Mouse (Mus musculus) heart, embryonic 13.5 days (tissue): ENCODE data around the gene Iqgap3. TPM values are rescaled to one million over a fixed set of nuclear protein-coding genes. Genes with fewer than 3 reads are reported as not detected.
A peak's percentile ranks its signal among the peaks of the same experiment; 100 is the strongest.

Source experiments
- ATAC-seq: fragments of 200-750 bp; cut with Nextera tagmentation; 2 replicates; pipeline ENCODE4 v1.8.0; 2017; ENCODE audit warnings: moderate TSS enrichment; ENCODE audit not compliant: insufficient number of reproducible peaks, low FRiP score, low TSS enrichment; ENCODE audit errors: extremely low read depth
- H3K27ac ChIP-seq: fragments of 300-500 bp; sonication (generic); replicated peaks from 2 replicates; pipeline ENCODE4 v1.5.1; 2015; ENCODE audit warnings: moderate library complexity, mild to moderate bottlenecking, inconsistent platforms
- H3K27me3 ChIP-seq: fragments of 300-500 bp; sonication (generic); replicated peaks from 2 replicates; pipeline ENCODE4 v1.6.1; 2015; ENCODE audit warnings: mild to moderate bottlenecking, inconsistent platforms
- H3K36me3 ChIP-seq: fragments of 300-500 bp; sonication (generic); 2 replicates; pipeline ENCODE4 v1.6.1; 2015; ENCODE audit warnings: mild to moderate bottlenecking, inconsistent platforms
- H3K4me1 ChIP-seq: fragments of 300-500 bp; sonication (generic); 2 replicates; pipeline ENCODE4 v1.6.1; 2015; ENCODE audit warnings: inconsistent platforms
- H3K4me2 ChIP-seq: fragments of 300-500 bp; sonication (generic); 2 replicates; pipeline ENCODE4 v1.6.1; 2015; ENCODE audit warnings: inconsistent platforms, mild to moderate bottlenecking, moderate library complexity
- H3K4me3 ChIP-seq: fragments of 300-500 bp; sonication (generic); 2 replicates; pipeline ENCODE4 v1.5.1; 2015; ENCODE audit warnings: moderate library complexity, mild to moderate bottlenecking, inconsistent platforms
- H3K9ac ChIP-seq: fragments of 300-500 bp; sonication (generic); 2 replicates; pipeline ENCODE4 v1.6.1; 2015; ENCODE audit warnings: inconsistent platforms, mild to moderate bottlenecking, moderate library complexity
- H3K9me3 ChIP-seq: fragments of 300-500 bp; sonication (generic); 2 replicates; pipeline ENCODE4 v1.6.1; 2016; ENCODE audit warnings: inconsistent platforms
- WGBS: fragments of 180-500 bp; shearing (Covaris S2); methylation state at CpG from one replicate; pipeline ENCODE4 v1.1.7; 2015; ENCODE audit warnings: mixed read lengths; 5-methylcytosine and 5-hydroxymethylcytosine counted together
- polyA plus RNA-seq: library from polyadenylated mRNA; unstranded; fragments of >200 nt; fragmentation: Nextera tagmentation; extraction: Ambion mirVana; gene quantifications from 2 replicates; pipeline ENCODE4 v1.2.1, GENCODE M21; 2015

Gene Iqgap3
- polyA plus RNA-seq, 1 experiment from 2014 or later: 24.2 TPM

- Histone ChIP-seq H3K4me1 (peaks cover 28% of the 10 kb centered on the region), H3K36me3 (peaks cover 2% of the 10 kb centered on the region; the same call in 1 of the 2 replicates), H3K9ac (no peak overlapping the region), H3K27ac (peak overlapping the region; percentile 58; the same call in 1 of the 2 replicates), H3K9me3 (no peaks in the 10 kb centered on the region), H3K4me2 (no peak overlapping the region), H3K27me3 (no peaks in the 10 kb centered on the region), H3K4me3 (no peak overlapping the region)
- ATAC-seq: no peak
- 86% methylated on average over 7 of the region's 7 CpGs for WGBS
Observed at GRCm38 (mm10) chr3:88126181-88126580, 44.4 kb downstream of the Iqgap3 start.

DNA sequence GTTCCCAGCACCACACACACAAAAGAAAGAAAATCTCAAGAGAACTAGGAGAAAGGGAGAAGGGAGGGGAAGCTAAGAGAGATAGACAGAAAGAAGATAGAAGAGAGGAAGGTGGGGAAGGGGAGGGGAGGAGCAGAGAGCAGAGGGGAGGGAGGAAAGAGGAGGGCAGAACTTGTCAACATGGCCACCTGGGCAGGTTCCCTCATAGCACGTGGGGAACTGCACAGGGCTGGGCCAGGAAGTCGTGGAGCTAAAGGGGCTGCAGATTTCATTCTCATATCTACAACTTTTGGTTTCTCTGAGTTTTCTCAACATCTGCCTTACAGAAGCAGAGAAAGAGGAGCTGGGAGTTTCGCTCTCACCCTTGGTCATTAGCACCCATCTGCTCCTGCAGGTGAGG, 45.9 kb downstream of the Iqgap3 start:
- H3K27ac ChIP-seq: no peak overlapping the region
- peaks cover 27% of the 10 kb centered on the region for H3K4me1 ChIP-seq
- WGBS: 52% methylated on average over 3 of the region's 3 CpGs
- no peaks in the 10 kb centered on the region for H3K36me3 ChIP-seq
- H3K27me3 ChIP-seq: no peaks in the 10 kb centered on the region
- H3K9ac ChIP-seq: no peak overlapping the region
- no peaks in the 10 kb centered on the region for H3K9me3 ChIP-seq
- ATAC-seq: no peak
- no peak overlapping the region for H3K4me2 ChIP-seq
- H3K4me3 ChIP-seq: no peak overlapping the region

- no peak for ATAC-seq
- Histone ChIP-seq H3K4me2 (no peak overlapping the region), H3K9me3 (no peaks in the 10 kb centered on the region), H3K27ac (no peak overlapping the region), H3K36me3 (no peaks in the 10 kb centered on the region), H3K4me3 (no peak overlapping the region), H3K27me3 (no peaks in the 10 kb centered on the region), H3K9ac (no peak overlapping the region), H3K4me1 (peaks cover 31% of the 10 kb centered on the region)
- 55% methylated on average over 5 of the region's 5 CpGs for WGBS
Observed at GRCm38 (mm10) chr3:88128056-88128455, 46.3 kb downstream of the Iqgap3 start.

DNA sequence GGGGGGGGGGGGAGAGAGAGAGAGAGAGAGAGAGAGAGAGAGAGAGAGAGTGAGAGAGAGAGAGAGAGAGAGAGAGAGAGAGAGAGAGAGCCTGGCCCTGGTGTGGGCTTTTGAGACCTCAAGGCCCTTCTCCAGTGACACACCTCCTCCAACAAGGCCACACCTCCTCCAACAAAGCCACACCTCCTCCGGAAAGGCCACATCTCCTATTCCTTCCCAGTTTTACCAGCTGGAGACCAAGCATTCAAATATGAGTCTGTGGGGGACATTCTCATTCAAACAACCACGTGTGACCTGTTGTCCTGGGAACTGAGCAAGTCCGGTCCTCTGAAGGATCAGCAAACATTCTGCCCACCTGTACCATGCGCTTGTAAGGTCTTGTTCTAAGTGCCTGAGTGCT, 47.2 kb downstream of the Iqgap3 start:
- no peaks in the 10 kb centered on the region for H3K27me3 ChIP-seq
- no peak for ATAC-seq

DNA sequence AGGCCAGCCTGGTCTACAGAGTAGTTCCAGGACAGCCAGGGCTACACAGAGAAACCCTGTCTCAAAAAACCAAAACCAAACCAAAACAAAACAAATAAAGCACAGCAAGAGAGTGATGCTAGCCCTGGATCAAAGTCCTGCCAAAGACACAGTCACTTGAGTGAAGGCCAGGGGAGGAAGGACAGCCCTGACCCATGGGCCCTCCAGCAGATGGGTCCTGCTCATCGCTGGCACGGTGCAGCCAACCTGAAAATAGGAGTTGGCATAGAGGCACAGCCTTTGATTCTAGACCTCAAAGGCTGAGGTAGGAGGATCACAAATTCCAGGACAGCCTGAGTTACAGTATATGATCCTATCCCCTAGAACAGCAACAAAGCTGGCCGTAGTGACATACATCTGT, 49.3 kb downstream of the Iqgap3 start:
- 90% methylated on average over 3 of the region's 3 CpGs for WGBS
- Histone ChIP-seq H3K4me2 (no peak overlapping the region), H3K36me3 (no peaks in the 10 kb centered on the region), H3K9me3 (no peaks in the 10 kb centered on the region), H3K4me3 (no peak overlapping the region), H3K4me1 (peaks cover 38% of the 10 kb centered on the region), H3K27ac (no peak overlapping the region), H3K9ac (no peak overlapping the region), H3K27me3 (no peaks in the 10 kb centered on the region)
- no peak for ATAC-seq

More for the DNA sequence above, 47.2 kb downstream of the Iqgap3 start:
- Histone ChIP-seq H3K36me3 (no peaks in the 10 kb centered on the region), H3K9ac (no peak overlapping the region), H3K9me3 (no peaks in the 10 kb centered on the region), H3K4me1 (peaks cover 41% of the 10 kb centered on the region), H3K27ac (no peak overlapping the region), H3K4me2 (no peak overlapping the region), H3K4me3 (no peak overlapping the region)
- WGBS: 48% methylated on average over 4 of the region's 4 CpGs

DNA sequence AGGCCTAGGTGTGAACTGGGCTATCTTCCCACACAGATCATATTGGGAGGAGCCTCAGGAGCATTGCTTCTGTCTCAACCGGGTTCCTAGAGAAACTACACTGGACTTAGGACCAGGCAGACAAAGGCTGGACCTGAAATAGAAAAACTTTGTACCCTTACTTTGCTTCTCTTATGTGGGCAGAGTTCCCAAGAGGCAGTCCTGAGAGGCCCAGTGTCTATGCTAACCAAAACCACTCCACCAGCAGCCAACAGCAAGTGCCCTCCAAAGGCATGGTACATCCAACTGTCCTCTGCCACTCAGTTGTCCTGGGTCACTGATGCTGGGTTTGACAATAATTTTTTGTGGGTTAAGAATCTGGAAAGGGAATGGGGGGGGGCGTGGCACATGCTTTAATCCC, 50.7 kb downstream of the Iqgap3 start:
- peak overlapping the region; percentile 98 for H3K27ac ChIP-seq
- no peak for ATAC-seq
- peak overlapping the region; percentile 47 for H3K9ac ChIP-seq
- no peaks in the 10 kb centered on the region for H3K9me3 ChIP-seq
- no peak overlapping the region for H3K4me2 ChIP-seq
- H3K4me1 ChIP-seq: peaks cover 42% of the 10 kb centered on the region
- 71% methylated on average over 2 of the region's 2 CpGs for WGBS
- no peaks in the 10 kb centered on the region for H3K27me3 ChIP-seq
- H3K36me3 ChIP-seq: no peaks in the 10 kb centered on the region
- H3K4me3 ChIP-seq: no peak overlapping the region

DNA sequence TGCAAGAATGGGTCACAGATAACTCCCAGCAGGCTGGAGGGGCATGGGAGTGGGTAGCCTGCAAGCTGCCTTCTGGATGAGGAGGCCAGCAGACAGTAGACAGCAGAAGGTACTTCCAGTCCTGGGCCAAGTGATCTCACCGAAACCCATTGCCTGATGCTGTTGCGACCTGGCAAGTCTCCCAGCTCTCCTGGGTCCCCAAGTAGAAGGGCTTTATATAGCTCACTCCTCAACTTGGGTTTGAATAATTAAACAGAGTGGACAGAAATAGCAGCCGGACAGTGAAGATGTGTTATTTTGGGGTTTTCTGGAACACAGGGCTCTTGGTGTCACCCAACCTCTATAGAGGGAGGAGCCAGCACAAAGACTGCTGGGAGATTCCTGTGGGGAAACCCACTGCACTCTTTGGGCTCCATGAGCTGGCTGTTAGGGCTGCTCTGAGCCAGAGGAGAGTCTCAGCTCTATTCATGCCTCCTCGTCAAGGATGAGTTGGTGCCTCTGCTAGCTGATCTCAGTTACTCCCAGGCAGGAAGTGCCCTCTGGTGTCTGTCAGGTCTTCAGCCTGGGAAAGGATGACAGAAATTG, 51.5 kb downstream of the Iqgap3 start:
- Histone ChIP-seq H3K9me3 (no peaks in the 10 kb centered on the region), H3K4me3 (peak overlapping the region; percentile 35), H3K27me3 (no peaks in the 10 kb centered on the region), H3K36me3 (no peaks in the 10 kb centered on the region), H3K27ac (peak overlapping the region; percentile 98), H3K4me1 (peaks cover 48% of the 10 kb centered on the region), H3K4me2 (peak overlapping the region; percentile 67), H3K9ac (peak overlapping the region; percentile 78)
- ATAC-seq: 0 out of 2 replicates have a peak, but pooled peaks have one; percentile 12
- WGBS: 24% methylated on average over 4 of the region's 4 CpGs

DNA sequence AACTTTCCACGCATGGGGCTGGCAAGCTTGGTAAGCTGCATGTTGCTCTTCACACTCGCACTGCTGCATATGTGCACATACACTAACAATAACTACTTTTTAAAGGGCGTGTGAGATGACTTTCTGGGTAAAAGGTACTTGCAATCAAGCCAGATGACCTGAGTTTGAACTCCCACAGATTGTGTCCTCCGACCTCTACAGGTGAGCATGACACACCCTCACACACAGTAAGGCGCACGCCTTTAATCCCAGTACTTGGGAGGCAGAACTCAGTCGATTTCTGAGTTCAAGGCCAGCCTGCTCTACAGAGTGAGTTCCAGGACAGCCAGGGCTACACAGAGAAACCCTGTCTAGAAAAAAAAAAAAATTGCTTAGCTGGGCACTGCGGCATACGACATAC, 54.6 kb downstream of the Iqgap3 start:
- no peaks in the 10 kb centered on the region for H3K27me3 ChIP-seq
- H3K4me1 ChIP-seq: peaks cover 73% of the 10 kb centered on the region

GRCm38 (mm10) chr3:88136945-88137494, 55.2 kb downstream of the Iqgap3 start:
- peak overlapping the region; percentile 100 for H3K27ac ChIP-seq
- H3K27me3 ChIP-seq: no peaks in the 10 kb centered on the region
- peak overlapping the region; percentile 77 for H3K9ac ChIP-seq
- peak overlapping the region; percentile 95 for H3K4me2 ChIP-seq
- no peaks in the 10 kb centered on the region for H3K36me3 ChIP-seq
- peak overlapping the region; percentile 96 for H3K4me3 ChIP-seq
- WGBS: 72% methylated on average over 4 of the region's 4 CpGs
- peaks cover 74% of the 10 kb centered on the region for H3K4me1 ChIP-seq
- ATAC-seq: no peak
- no peaks in the 10 kb centered on the region for H3K9me3 ChIP-seq

More for the DNA sequence above, 54.6 kb downstream of the Iqgap3 start:
- H3K4me3 ChIP-seq: no peak overlapping the region
- no peak overlapping the region for H3K4me2 ChIP-seq
- H3K36me3 ChIP-seq: no peaks in the 10 kb centered on the region
- 83% methylated on average over 9 of the region's 9 CpGs for WGBS
- H3K27ac ChIP-seq: no peak overlapping the region
- H3K9me3 ChIP-seq: no peaks in the 10 kb centered on the region
- no peak overlapping the region for H3K9ac ChIP-seq
- ATAC-seq: no peak

- 9% methylated on average over 3 of the region's 3 CpGs for WGBS
- Histone ChIP-seq H3K4me1 (peaks cover 66% of the 10 kb centered on the region), H3K4me2 (peak overlapping the region; percentile 95), H3K36me3 (no peaks in the 10 kb centered on the region), H3K4me3 (peak overlapping the region; percentile 96), H3K9me3 (no peaks in the 10 kb centered on the region), H3K27me3 (no peaks in the 10 kb centered on the region), H3K27ac (peak overlapping the region; percentile 100), H3K9ac (peak overlapping the region; percentile 77)
- no peak for ATAC-seq
Observed at GRCm38 (mm10) chr3:88137821-88138220, 56.0 kb downstream of the Iqgap3 start.

DNA sequence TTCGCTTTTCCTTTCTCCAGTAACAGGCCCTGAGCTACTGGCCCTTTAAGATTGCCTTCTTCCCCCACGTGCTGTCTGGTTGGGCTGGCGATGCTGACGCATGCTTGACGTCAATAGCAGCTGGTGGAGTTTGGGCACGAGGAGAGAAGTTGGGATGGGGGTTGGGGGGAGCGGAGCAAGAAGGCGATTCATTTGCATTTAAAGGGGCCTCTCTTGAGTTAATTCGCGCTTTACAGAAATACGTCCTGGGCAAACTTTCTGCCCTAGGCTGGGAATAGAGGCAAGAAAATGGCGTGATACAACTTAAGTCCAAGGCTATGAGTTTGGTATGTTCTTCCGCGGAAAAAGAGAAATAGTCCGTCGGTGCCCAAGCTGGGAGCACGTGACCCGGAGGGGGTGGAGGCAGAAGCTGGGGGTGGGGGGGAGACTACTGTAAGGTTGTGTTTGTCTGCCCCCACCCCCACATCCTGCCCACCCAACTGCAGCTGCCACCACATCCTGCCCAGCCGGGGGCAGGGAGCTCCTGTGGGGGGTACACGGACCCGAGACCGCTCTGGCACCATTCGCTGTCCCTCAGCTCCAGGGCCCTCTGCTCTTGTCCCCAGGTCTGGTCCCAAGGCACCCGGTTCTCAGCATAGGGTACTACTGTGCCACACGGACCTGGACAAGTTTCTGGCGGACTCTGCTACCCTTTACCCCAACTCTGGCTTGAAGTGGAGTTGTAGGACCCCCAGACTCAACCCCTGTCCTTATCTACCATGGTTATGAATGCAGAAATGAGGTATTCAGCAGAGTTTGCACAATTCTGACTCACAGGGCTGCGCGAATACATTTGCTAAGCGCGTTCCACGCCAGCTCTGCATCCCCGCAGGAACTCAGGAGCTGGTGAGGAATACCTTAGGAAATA, 56.8 kb downstream of the Iqgap3 start:
- Histone ChIP-seq H3K27ac (peak overlapping the region; percentile 100), H3K9me3 (no peaks in the 10 kb centered on the region), H3K4me1 (peaks cover 58% of the 10 kb centered on the region), H3K36me3 (no peaks in the 10 kb centered on the region), H3K27me3 (no peaks in the 10 kb centered on the region), H3K4me2 (peak overlapping the region; percentile 95), H3K9ac (peak overlapping the region; percentile 90), H3K4me3 (peak overlapping the region; percentile 96)
- ATAC-seq: peak; percentile 49
- WGBS: under 1% methylated on average over 32 of the region's 32 CpGs
